Mouse (Mus musculus) inflammation-experienced regulatory T-cells, adult 6 months (primary cell): Measurements from ENCODE around the gene Stk38. TPM values are rescaled to one million over a fixed set of nuclear protein-coding genes. Genes with fewer than 3 reads are reported as not detected.
"Not testable (repeated sequence)": the region's sequence is repeated elsewhere in the genome, so short reads cannot be mapped to it uniquely, and the experiment has no call there.

ENCODE experiments used
- ATAC-seq: one replicate; pipeline ENCODE4 v1.8.0; 2017
- polyA plus RNA-seq, 3 experiments: library from polyadenylated mRNA; unstranded; fragments of 100-300 nt; shearing (Covaris generic); gene quantifications; one replicate each; pipeline ENCODE4 v1.2.1; 2017

Stk38 gene
- polyA plus RNA-seq, 3 experiments from 2014 or later: 155 to 250 (median 235) TPM

DNA sequence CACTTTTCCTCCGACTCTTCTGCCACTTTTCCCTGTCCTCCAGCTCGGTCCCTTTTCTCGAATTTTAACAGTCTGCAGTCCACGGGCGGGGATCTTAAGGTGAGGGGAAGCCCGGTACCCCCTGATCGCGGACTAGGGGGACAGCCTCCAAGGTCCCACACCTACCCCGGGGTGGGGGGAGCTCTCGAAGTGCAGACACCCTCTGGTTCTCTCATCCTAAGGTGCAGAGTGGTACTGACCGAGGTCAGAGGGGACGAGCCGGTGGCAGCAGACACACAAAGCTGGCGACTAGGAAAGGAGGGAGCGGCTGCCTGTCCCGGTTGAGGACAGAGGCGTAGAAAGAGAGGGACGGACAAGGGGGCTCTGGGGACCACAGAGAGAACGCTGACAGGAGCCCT lies 553 bp downstream of the Stk38 start:
- ATAC-seq: peak; percentile 17

GRCm38 (mm10) chr17:29006812-29007211 lies 983 bp downstream of the Stk38 start:
- no peak for ATAC-seq

DNA sequence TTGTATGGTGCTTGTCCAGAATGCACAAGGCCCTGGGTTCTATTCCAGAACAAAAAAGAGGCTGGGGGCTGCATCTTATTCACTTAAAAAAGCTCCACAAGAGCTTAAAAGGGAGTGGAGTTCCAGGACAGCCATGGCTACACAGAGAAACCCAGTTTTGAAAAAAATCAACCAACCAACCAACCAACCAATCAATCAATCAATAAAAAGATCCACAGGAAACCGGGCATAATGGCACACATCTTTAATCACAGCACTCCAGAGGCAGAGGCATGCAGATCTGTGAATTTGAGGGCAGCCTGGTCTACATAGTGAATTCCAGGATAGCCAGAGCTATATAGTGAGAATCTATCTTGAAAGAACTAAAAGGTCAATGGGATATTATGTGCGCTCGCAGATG lies 2.8 kb downstream of the Stk38 start:
- ATAC-seq: no peak

DNA sequence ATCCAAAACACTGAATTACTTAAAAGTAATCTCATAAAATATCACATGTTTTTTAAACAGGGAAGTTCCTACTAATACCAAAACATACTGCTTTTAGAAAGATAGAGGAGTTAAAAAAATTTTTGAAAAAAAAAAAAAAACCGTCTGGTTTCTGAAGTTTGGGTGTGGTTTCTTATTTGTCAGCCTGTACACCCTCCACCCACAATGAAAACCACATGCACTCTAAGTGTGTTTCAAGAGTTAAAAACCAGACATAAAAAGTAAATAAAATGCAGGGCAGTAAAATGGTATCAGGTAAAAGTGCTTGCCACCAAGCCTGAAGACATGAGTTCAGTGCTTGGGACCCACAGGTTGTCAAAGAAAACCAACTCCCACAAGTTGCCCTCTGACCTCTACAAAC lies 4.1 kb downstream of the Stk38 start:
- no peak for ATAC-seq

DNA sequence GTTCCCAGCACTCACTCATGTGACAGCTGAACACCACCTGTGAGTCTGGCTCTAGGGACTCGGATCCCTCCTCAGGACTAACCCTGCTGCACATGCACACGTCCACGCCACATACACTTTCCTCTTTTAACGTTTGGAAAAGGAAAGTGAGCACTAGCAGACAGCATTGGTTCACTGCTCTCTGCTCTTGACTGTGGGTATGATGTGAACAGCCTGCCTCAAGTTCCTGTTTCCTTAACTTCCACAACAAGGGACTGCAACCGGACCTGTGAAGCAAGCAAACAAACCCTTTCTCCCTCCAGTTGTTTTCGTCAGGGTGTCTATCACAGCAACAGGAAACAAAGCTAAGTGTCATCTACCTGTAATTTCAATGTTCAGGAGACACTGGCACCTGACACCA lies 7.3 kb downstream of the Stk38 start:
- ATAC-seq: no peak

DNA sequence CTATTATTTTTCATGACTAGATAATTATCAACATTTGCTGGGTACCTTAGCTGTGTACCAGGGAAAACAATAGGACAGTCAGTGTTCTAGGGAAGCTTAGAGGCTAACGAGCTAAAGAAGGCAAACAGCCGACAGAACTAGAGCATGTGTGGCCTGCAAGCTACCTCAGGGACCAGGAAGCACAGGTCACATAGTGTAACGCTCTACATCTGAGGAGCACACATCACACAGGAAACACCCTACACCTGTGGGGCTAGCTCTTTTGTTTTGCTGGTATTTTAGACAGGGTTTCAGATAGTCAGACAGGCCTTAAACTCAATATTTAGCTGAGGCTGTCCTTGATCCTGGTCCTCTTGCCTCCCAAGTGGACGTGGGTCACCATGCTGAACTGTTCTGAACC lies 13.2 kb downstream of the Stk38 start:
- no peak for ATAC-seq

GRCm38 (mm10) chr17:28993004-28993403 lies 14.8 kb downstream of the Stk38 start:
- not testable (repeated sequence) for ATAC-seq

DNA sequence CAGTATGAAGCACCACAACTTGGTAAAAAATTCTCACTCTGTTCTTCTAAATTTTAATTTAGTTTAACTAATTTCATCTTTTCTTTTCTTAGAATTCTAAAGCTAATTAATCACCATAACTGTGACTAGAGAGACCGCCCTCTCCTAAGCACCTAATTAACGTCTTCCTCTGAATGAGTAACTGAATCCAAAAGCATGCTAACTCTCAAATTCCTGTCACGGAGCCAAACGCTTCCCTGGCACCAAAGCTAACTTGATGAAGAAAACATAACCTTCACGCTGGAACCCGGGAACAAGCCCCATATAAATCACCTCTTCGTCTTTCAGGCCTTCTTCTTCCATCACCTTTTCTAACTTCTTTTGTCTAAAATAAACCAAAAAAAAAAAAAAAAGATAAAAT lies 15.7 kb downstream of the Stk38 start:
- no peak for ATAC-seq

DNA sequence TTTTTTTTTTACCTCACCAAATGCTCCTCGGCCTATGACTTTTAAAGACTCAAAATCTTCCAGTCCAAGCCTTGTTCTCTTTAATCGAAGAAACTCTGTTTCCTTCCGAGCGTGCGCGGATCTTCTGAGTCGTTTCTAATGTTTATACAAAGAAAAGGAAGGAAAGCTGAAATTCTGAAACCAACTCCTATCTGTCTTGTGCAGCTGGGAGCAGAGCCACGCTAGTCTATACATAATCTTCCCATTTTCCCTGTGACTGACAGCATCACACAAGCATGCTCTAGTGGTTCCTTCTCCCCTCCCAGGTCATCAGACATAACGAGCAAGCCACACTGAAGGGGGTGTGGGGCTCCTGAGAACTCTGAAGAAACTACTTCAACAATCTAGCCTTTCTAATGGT lies 16.5 kb downstream of the Stk38 start:
- ATAC-seq: no peak

DNA sequence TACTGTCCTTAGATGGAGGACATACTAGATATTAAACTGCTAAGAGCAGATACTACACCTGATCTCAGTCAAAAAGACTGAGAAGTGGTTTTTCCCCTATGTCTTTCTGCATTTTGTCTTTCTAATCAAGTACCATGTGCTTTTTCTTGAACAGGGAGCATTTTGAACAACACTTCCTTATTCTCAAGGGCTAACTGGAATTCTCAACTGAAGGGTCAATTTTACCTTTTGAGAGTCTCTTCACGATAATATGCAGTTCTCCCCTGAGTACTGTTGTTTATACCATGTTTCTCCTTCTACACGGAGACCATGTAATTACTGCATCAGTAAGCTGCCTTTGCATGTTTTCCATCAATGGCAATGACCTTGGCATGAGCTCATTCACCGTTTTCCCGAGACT lies 17.7 kb downstream of the Stk38 start:
- no peak for ATAC-seq

GRCm38 (mm10) chr17:28988996-28989395 lies 18.8 kb downstream of the Stk38 start:
- no peak for ATAC-seq

GRCm38 (mm10) chr17:28988291-28988690 lies 19.5 kb downstream of the Stk38 start:
- no peak for ATAC-seq

GRCm38 (mm10) chr17:28987713-28988112 lies 20.1 kb downstream of the Stk38 start:
- ATAC-seq: peak; percentile 52

DNA sequence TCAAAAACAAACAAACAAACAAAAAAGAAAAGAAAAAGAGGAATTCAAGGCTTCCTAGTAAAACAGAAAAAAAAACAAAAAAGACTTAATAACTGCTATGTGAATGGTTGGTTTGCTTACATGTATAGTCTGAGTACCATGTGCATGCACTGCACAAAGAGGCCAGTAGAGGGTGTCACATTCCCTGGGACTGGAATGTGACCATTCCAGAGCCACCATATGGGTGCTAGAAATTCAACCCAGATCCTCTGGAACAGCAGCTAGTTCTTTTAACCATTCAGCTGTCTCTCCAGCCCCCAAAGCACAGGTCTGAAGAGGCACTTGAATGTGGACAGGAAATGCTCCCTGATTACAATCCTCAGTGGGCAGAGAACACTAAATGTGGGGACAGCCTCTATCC lies 21.0 kb downstream of the Stk38 start:
- no peak for ATAC-seq

DNA sequence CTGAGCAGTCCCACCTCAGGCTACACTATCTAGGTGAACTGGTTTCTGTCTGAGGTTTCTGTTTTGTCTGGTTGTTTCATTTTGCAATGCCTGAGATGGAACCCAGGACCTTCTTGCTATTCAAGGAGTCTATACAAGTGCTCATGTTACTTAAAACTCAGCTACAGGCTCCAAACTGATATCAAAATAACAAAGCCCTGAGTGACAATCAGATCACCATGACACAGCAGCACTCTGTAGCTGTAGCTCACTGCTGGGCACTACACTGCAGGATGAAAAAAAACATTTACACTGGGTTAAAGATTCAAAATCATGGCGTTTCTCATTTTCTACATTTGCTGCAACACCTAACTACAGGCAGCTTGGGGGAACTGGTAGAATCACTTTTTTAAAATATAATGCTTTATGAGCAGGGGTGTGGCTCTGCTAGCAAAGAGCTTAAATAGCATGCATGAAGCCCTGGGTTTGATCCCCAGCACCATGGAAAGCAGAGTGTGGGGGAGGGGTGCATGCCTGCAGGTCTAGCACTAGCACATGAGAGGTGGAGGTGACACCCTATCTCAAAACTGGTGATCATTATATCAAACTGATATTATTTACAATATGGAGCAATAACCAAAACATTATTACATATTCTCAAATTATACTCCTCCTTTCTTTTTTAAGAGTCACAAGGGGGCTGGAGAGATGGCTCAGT lies 22.9 kb downstream of the Stk38 start:
- ATAC-seq: no peak

DNA sequence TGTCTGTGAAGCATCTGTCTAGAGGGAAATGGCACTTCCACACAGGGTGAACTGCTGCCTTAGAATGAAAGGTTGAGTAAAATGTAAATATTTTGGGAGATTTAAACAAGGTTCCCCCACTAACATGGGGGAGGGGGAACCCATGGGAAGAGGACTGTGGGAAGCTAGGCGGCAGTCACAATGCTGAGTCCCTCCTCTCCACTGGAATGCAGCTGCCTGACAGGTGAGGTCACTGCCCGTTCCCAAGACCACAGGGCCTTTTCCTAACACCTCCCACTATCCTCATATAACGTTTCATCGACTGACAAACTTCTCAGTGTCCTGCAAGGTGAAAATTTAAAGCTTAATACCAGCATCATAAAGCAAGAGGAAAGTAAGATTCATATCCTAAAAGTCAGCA lies 25.2 kb downstream of the Stk38 start:
- ATAC-seq: no peak

GRCm38 (mm10) chr17:28981081-28981480 lies 26.7 kb downstream of the Stk38 start:
- no peak for ATAC-seq

GRCm38 (mm10) chr17:28979091-28979490 lies 28.7 kb downstream of the Stk38 start:
- no peak for ATAC-seq

GRCm38 (mm10) chr17:28970122-28970521 lies 37.7 kb downstream of the Stk38 start:
- ATAC-seq: no peak

GRCm38 (mm10) chr17:28967021-28967610 lies 40.7 kb downstream of the Stk38 start:
- peak; percentile 64 for ATAC-seq

DNA sequence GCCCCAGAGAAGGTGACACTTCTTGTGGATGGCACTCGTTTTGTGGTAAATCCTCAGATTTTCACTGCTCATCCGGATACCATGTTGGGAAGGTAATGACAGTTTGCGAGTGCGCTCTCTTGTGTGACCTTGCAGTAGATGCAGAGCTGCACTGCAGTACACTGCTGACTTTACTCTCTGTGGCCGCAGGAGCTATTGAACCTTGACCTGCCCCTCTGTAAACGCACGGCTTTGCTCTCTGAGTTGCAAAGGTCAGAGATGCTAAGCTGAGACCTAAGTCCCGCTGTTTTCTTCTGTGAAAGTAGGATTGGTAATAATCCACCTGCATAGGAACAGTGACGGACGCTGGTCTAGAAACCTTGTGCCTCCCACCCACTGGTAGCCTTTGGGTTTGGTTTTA lies 46.2 kb downstream of the Stk38 start:
- no peak for ATAC-seq

- no peak for ATAC-seq
Observed at GRCm38 (mm10) chr17:28960597-28960996, 47.2 kb downstream of the Stk38 start.

DNA sequence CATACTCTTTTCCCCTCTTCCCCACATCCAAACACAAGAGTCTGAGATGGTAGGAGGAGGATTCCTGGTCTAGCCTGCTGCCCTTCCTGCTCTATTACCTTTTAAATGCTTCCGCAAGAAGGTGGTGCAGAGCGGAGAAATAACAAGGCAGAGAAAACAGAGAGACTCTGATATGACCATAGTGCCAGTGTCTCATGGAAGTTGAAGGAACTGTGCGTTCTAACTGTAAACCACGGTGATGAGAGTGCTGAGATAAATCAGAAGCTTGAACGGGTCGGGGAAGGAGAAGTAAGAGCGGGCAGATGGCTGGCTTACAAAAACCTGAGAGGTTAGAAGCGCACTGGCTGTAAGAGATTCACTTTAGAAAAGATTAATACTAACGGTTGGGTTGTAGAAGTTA lies 53.4 kb downstream of the Stk38 start:
- no peak for ATAC-seq

- ATAC-seq: peak; percentile 51
Observed at GRCm38 (mm10) chr17:28953251-28953650, 54.5 kb downstream of the Stk38 start.
